Mouse (Mus musculus): ENCODE measurements around the gene B4galnt2.

B4galnt2 gene

DNA sequence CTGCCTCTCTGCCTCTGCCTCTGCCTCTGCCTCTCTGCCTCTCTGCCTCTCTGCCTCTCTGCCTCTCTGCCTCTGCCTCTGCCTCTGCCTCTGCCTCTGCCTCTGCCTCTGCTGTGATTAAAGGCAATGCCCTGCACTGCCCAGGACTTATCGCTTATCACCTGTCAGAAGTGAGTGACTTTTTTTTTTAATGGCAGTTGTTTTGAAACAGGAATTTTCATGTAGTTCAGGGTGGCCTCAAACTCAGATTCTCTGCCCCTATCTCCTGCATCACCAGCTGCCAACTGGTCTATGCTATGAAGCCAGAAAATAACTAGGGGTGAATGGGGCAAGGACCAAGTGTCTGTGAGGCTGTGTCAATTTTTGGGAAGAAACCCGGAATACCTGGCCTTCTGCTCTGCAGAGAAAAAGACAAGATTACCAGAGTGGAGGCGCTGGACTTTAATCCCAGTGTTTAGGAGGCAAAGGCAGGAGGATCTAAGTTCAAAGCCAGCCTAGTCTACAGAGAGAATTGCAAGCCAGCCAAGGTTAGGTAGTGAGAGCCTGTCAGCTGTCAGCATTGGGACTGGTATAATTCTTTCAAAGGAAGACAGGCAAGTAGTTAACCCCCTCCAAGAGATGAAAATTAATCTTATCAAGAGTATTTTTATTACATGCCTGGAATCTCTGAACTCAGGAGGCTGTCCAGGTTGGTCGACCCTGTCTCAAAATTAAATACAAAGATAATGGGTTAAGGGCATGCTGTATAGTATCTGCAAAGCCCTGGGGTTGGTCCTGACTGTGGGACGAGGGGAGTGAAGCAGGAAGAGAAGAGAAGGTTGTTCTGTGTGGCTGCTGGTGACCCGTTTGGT lies 88.1 kb downstream of the B4galnt2 start:
- DNase-seq (ENCODE audit: low read depth), result no peak

DNA sequence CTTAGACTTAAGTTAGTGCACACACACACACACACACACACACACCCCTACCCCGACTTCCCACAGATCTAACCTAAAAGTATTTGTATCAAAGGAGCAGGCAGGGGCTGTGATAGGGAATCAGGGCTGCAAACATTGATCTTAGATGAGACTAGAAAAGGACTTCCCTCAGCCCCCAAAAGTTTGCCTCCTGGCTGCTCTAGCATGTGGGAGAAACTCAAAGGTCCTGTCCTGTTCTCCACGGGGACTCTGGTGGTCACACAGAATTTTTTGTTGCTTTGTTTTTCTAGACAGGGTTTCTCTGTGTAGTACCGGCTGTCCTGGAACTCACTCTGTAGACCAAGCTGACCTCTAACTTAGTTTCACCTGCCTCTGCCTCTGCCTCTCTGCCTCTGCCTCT lies 89.1 kb downstream of the B4galnt2 start:
- DNase-seq (ENCODE audit: low read depth), result no peak

DNA sequence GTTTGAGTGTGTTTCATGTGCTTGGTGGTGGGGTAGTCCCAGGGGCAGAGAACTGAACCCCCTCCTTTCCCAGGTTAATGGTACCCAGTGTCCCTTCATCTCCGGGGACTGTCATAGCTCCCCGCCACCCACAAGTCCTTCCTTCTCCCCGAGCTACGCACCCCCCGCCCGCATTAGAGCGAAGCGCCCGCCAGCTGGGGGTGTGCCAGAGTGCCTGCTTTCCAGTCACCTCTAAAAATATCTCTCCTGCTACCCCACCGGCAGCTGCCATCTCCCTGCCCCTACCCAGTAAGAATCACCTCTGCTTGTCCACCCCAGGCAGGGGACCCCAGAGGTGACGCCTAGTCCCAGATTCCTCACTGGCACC lies 89.8 kb downstream of the B4galnt2 start:
- no peak for DNase-seq (ENCODE audit: low read depth)

DNA sequence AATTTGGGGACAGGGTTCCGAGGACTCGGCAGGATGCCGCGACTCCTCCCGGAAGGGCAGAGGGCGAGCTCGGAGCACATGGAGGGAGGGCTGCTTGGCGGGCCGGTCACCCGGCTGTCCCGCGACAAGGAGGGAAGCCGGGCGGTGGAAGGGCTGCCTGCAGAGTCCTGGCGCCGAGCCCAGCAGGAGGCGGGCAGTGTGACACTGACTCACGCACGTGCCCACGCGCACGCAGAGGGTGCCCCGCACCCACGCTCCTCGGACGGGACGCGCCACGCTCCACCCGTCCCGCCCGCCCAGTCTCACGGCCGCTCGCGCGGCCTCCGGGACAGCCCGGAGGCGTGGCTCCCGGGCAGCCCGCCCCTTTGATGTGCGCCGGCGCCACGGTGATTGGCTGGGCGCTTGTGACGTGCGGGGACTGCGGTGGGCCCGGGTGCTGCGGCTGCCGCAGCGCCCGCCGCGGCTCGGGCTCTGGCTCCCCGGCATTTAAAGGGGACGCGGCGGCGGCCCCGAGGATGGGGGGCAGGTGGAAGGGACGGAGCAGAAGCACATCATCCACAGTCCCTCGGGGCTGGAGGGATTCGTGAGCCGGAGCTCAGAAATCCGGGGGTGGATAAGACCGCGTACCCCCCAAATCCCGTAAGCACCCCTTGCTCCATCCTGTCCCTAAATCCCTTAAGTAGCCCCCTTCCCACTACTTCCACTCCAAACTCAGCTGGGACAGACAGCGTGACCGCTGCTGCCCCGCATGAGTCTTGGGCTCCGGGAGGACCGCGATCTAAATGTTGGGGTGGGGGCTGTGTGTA lies 90.4 kb downstream of the B4galnt2 start, which contains the start of gene Phospho1:
Phospho1 (plus strand) TSS at position 429 of the 806 bp plus-strand sequence.
- peak; percentile 94 for DNase-seq (ENCODE audit: low read depth)

DNA sequence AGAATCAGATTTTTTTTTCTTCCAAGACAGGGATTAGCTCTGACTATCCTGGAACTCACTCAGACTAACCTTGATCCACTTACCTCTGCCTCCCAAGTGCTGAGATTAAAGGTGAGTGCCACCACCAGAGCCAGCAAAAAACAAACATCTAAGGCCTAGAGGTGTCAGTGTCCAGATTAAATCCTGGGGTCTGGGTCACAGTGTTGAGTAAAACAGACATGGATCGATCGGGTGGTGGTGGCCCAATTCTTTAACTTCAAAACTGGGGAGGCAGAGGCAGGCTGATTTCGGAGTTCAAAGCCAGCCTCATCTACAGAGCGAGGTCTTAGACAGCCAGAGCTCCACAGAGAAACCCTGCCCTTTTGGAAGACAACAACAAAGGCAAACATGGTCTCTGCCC lies 92.3 kb downstream of the B4galnt2 start:
- no peak for DNase-seq (ENCODE audit: low read depth)

DNA sequence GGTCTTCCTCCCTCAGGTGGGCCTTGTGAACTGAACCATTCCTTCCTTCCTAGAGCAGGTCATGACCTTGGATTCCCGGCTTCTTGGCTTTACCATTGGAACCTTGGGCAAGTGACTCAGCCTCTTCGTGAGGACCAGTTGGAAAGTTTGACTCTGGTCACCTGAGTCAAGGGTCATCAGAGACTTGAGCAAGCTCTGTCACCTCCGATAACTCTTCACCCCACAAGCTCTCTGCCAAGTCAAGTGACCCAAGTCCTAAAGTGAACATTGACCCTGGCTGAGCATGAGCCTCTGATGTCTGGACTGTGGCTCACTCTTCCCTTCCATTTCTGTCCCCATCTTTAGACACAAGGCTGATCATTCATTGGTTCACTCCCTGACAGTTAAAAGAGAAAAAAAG lies 93.2 kb downstream of the B4galnt2 start:
- no peak for DNase-seq (ENCODE audit: low read depth)

DNA sequence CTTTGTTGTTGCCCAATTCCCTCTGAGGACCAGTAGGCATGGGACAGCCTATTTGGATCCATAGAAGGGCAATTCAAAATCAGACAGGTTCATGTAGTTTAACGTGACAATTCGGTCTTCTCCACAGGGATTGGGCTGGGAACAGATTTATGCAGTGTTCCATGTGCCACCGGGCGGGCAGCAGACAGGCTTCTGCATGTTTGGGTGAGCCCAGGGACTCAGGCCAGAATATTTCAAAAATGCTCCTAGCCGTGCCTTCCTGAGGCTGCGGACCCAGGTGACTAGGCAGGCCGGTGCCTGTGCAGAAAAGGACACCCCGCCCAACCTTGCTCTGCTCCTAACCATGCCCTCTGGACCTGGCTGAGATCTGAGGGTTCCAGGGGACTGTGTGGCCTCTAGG lies 95.6 kb downstream of the B4galnt2 start:
- no peak for DNase-seq (ENCODE audit: low read depth)

Data from NIH3T3 (cell line).